Mouse (Mus musculus): ENCODE data around the gene Ddx54. TPM values are rescaled to one million over a fixed set of nuclear protein-coding genes. Genes with fewer than 3 reads are reported as not detected.

Gene Ddx54
- polyA plus RNA-seq, 1 experiment from 2014 or later: 52.2 TPM

DNA sequence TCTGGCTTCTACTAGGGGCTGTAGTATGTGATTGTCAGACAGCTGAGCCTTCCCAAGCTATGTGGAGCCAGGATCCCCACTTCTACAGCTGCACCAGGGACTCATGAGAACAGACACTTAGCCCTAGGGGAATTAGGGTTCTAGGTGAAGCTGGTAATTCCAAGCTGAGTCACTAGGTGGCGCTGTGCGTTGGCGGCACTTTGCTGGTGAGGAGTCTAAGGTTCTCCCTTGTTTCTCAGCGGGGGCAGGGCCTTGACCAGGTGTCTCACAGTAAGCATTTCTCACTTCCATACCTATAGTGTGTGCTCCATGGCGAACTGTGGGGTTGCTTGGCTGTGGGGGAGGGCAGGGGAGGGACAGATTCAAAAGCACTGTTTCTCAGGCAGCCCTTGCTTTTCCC lies 6.7 kb downstream of the Ddx54 start:
- whole genome bisulfite sequencing: 18% methylated on average over 5 of the region's 5 CpGs
- H3K4me3 ChIP-seq (replicated peaks): no peak overlapping the region
- ATAC-seq (replicated peaks; ENCODE audit: low FRiP score): no peak

DNA sequence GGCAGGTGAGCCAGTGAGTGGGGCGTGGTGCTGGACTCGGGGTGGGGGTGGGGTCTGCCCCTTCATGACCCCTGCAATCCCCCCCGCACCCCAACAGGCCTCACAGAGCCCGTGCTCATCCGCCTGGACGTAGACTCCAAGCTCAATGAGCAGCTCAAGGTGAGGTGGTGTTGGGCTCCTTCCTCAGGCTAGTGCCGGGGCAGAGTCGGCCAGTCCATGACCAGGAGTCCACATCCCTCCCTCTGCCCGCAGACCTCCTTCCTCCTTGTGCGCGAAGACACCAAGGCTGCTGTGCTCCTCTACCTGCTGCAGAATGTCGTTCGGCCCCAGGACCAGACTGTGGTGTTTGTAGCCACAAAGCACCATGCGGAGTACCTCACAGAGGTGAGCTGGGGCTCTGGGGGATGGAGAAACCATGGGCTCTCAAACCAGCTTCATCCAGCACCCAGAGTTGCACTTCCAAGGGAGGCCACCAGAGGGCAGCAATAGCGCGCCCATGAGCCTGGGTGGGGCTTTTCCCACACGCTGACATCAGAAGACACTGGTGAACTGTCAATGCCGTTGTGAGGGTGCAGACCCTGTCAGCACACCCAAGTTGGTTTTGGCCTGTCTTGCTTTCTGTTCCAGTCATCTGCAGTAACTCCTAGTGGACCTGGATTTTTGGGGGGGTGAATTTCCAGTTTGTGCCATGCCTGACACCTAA lies 8.0 kb downstream of the Ddx54 start:
- Histone ChIP-seq H3K27ac (peak overlapping the region; percentile 39; the same call in 1 of the 2 replicates), H3K4me2 (no peak overlapping the region), H3K9ac (no peak overlapping the region), H3K4me3 (replicated peaks) (no peak overlapping the region), H3K36me3 (peaks cover 100% of the 10 kb centered on the region), H3K4me1 (peaks cover 13% of the 10 kb centered on the region), H3K9me3 (replicated peaks) (no peaks in the 10 kb centered on the region), H3K27me3 (no peaks in the 10 kb centered on the region)
- peak; percentile 30; the same call in 1 of the 2 replicates for ATAC-seq (replicated peaks; ENCODE audit: low FRiP score)
- 66% methylated on average over 18 of the region's 18 CpGs for WGBS

More for the DNA sequence above, 6.7 kb downstream of the Ddx54 start:
- peaks cover 93% of the 10 kb centered on the region for H3K36me3 ChIP-seq
- H3K9me3 ChIP-seq (replicated peaks): no peaks in the 10 kb centered on the region
- H3K27me3 ChIP-seq: no peaks in the 10 kb centered on the region
- peaks cover 21% of the 10 kb centered on the region for H3K4me1 ChIP-seq
- H3K4me2 ChIP-seq: no peak overlapping the region
- H3K27ac ChIP-seq: no peak overlapping the region
- H3K9ac ChIP-seq: no peak overlapping the region

DNA sequence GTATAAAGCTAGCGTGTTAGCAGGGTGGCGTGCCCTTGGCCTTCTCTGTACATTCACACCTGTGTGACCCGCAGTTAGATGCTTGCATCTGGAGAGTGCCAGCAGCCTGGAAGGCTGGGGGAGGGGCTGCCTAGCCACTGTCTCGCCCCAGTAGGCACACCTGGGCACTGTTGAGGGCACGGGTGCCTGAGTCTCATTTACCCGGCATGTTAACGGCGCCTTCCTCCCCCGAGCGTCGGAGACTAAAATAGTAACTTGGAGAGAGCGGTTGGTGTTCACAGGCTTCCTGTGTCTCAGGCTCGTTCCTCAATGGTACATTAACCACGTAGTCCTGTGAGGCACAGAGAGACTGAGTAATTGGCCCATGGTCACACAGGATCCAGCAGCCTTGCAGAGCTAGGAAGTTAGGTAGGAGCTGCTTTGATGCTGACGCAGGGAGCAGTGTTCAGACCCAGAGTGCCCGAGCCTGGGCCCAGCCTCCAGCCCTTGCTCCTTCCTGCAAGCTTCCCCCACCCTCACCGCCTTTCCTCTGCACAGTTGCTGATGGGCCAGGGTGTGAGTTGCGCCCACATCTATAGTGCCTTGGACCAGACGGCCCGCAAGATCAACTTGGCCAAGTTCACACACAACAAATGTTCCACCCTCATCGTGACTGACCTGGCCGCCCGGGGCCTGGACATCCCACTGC lies 8.7 kb downstream of the Ddx54 start:
- Histone ChIP-seq H3K4me1 (peaks cover 13% of the 10 kb centered on the region), H3K4me3 (replicated peaks) (no peak overlapping the region), H3K36me3 (peaks cover 100% of the 10 kb centered on the region), H3K27me3 (no peaks in the 10 kb centered on the region), H3K4me2 (no peak overlapping the region), H3K27ac (peak overlapping the region; percentile 39; the same call in 1 of the 2 replicates), H3K9me3 (replicated peaks) (no peaks in the 10 kb centered on the region), H3K9ac (no peak overlapping the region)
- ATAC-seq (replicated peaks; ENCODE audit: low FRiP score): peak; percentile 17; the same call in 1 of the 2 replicates
- WGBS: 76% methylated on average over 23 of the region's 23 CpGs

DNA sequence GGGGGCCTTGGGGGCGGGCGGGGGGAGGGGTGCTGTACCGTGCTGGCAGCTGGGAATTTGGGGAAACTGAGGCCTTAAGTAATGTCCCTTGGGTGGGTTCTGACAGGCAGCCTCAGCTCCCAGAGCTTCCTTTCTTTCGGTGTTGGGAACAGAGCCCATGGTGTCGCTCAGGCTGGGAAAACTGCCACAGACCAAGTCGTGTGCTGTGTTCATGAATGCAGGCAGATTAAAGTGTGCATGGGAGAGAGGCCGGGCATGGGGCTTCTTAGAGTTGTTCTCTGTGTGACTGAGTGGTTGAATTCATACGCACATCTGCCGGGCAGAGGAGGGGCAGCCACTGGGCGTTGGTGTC lies 9.3 kb downstream of the Ddx54 start:
- Histone ChIP-seq H3K27me3 (no peaks in the 10 kb centered on the region), H3K36me3 (peaks cover 100% of the 10 kb centered on the region), H3K9ac (no peak overlapping the region), H3K27ac (no peak overlapping the region), H3K4me1 (peaks cover 15% of the 10 kb centered on the region), H3K4me3 (replicated peaks) (no peak overlapping the region), H3K9me3 (replicated peaks) (no peaks in the 10 kb centered on the region), H3K4me2 (no peak overlapping the region)
- ATAC-seq (replicated peaks; ENCODE audit: low FRiP score): no peak
- WGBS: 89% methylated on average over 10 of the region's 10 CpGs

DNA sequence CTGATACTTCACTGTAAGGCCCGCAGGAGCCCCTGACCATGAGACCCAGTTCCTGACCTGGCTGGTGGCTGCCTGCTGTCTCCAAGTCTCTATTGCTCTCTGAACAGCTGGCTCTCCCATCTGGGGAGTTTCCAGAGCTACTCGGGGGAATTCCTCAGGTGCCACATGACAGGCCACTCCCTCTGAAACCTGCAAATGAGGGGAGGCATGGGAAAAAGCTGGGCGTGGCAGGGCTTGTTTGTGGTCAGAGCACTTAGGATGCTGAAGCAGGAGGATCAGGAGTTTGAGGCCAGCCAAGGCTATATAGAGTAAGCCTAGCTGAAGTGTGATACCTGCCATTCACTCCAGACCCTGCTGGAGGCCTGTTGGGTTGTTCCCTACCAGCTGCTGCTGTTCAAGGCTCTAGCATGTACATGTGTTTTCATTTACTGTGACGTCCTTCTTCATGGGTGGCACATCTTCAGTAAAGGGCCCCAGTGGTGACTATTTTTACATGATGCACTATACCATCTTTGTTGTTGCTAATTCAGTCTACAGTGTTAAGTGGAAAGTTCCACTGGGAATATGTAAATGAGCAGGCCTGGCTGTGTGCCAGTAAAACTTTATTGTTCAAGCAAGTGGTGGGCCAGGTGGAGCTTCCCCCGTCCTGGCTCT lies 9.8 kb downstream of the Ddx54 start:
- WGBS: 66% methylated on average over 5 of the region's 5 CpGs

DNA sequence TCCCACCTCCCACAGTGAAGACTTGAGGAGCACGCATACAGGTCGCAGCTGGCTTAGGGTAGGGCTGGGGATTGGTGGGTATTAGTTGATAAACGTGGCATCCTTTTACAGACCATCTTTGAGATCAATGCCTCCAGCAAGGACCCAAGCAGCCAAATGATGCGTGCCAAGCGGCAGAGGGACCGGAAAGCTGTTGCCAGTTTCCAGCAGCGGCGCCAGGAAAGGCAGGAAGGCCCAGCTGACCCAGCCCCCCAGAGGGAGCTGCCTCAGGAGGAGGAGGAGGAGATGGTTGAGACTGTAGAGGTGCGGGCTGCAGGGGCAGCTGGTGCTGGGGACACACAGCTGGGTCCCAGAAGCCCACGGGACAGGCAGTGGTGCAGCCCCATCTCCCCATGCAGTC lies 11.9 kb downstream of the Ddx54 start:
- peaks cover 94% of the 10 kb centered on the region for H3K36me3 ChIP-seq
- H3K27ac ChIP-seq: no peak overlapping the region
- H3K27me3 ChIP-seq: no peaks in the 10 kb centered on the region
- H3K4me2 ChIP-seq: no peak overlapping the region
- WGBS: 93% methylated on average over 10 of the region's 10 CpGs
- no peak overlapping the region for H3K9ac ChIP-seq
- H3K9me3 ChIP-seq (replicated peaks): no peaks in the 10 kb centered on the region
- ATAC-seq (replicated peaks; ENCODE audit: low FRiP score): no peak
- H3K4me3 ChIP-seq (replicated peaks): no peak overlapping the region
- peaks cover 16% of the 10 kb centered on the region for H3K4me1 ChIP-seq

More for the DNA sequence above, 9.8 kb downstream of the Ddx54 start:
- H3K9me3 ChIP-seq (replicated peaks): no peaks in the 10 kb centered on the region
- no peak overlapping the region for H3K4me3 ChIP-seq (replicated peaks)
- peaks cover 100% of the 10 kb centered on the region for H3K36me3 ChIP-seq
- no peak overlapping the region for H3K27ac ChIP-seq
- no peak for ATAC-seq (replicated peaks; ENCODE audit: low FRiP score)
- H3K27me3 ChIP-seq: no peaks in the 10 kb centered on the region
- peaks cover 16% of the 10 kb centered on the region for H3K4me1 ChIP-seq
- H3K9ac ChIP-seq: no peak overlapping the region
- no peak overlapping the region for H3K4me2 ChIP-seq

DNA sequence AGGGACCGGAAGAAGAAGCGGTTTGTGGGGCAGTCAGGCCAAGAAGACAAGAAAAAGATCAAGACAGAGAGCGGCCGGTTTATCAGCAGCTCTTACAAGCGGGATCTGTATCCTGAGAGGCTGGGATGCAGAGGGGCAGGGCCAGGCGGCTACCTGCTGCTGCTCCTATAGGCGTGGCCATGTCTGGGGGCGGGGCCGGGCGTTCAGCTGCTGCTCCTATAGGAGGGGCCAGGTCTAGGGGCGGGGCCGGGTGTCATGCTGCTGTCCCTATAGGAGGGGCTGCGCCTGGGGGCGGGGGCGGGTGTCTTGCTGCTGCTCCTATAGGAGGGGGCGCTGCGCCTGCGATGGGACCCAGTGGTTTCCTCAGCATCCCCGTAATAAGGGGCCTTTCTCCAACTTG lies 13.9 kb downstream of the Ddx54 start:
- peak; percentile 63; the same call in 1 of the 2 replicates for ATAC-seq (replicated peaks; ENCODE audit: low FRiP score)
- H3K9me3 ChIP-seq (replicated peaks): no peaks in the 10 kb centered on the region
- WGBS: 44% methylated on average over 19 of the region's 19 CpGs
- H3K36me3 ChIP-seq: peaks cover 74% of the 10 kb centered on the region
- H3K27ac ChIP-seq: no peak overlapping the region
- peaks cover 15% of the 10 kb centered on the region for H3K4me1 ChIP-seq
- no peak overlapping the region for H3K4me3 ChIP-seq (replicated peaks)
- H3K4me2 ChIP-seq: no peak overlapping the region
- peaks cover 14% of the 10 kb centered on the region for H3K27me3 ChIP-seq
- H3K9ac ChIP-seq: no peak overlapping the region

DNA sequence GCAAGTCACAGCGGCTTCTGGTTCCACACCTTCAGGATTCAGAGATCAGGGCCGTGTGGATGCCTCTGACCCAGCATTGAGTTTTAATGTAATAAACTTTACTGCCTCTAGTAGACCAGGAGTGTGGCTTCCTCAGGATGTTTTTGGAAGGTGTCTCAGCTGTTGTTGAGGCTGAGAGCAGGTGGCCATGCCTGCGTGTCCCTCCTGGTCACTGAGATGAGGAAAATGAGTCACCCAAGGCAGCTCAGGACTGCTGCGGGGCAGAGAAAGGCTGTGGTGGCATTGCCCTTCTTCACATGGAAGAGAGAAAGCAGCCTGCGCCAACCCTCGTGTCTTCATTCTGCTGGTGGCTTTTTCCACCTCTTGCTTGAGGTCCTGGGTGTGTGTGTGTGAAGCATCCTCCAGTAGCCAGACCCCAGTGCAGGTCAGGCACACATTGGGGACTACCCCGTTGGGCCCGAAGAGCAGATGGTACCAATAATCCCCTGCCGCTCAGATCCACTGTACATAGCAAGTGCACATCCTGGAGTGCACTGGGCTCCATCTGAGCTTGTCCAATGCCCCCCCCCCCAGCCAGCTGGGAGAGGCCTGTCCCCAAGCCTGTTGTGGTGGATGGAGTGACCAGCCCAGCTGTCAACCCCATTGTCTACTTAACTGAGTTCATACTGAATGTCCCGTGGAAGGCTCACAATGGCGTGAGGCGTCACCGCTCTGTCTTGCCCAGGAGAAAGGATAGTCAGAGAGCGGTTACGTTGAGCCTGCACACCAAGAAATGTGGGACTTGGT lies 15.2 kb downstream of the Ddx54 start:
- H3K27ac ChIP-seq: no peak overlapping the region
- H3K4me1 ChIP-seq: peaks cover 9% of the 10 kb centered on the region
- peaks cover 61% of the 10 kb centered on the region for H3K36me3 ChIP-seq
- H3K9ac ChIP-seq: no peak overlapping the region
- no peak for ATAC-seq (replicated peaks; ENCODE audit: low FRiP score)
- WGBS: 94% methylated on average over 15 of the region's 15 CpGs
- H3K4me3 ChIP-seq (replicated peaks): no peak overlapping the region
- peaks cover 18% of the 10 kb centered on the region for H3K27me3 ChIP-seq
- no peaks in the 10 kb centered on the region; the same call in 1 of the 2 replicates for H3K9me3 ChIP-seq (replicated peaks)
- H3K4me2 ChIP-seq: no peak overlapping the region

DNA sequence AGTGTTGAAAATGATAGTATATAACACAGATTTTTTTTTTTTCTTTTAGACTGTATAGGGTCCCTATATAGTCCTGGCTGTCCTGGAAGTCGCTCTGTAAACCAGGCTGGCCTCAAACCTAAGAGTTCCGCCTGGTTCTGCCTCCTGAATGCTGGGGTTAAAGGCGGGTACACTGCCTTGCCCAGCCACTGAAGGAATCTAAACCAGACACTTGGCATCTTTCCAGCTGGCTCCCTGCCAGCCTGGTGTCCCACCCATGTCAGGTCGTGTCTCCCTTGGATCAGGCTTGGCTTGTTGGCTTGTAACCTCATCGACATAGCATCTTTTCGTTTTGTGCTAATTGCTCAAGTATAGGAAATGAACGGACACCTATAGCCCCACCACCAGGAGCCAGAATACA lies 16.1 kb downstream of the Ddx54 start:
- Histone ChIP-seq H3K27me3 (peaks cover 20% of the 10 kb centered on the region), H3K9ac (no peak overlapping the region), H3K4me2 (no peak overlapping the region), H3K4me1 (peaks cover 9% of the 10 kb centered on the region), H3K9me3 (replicated peaks) (no peaks in the 10 kb centered on the region; the same call in 1 of the 2 replicates), H3K27ac (no peak overlapping the region), H3K4me3 (replicated peaks) (no peak overlapping the region), H3K36me3 (peaks cover 52% of the 10 kb centered on the region)
- WGBS: 69% methylated on average over 7 of the region's 7 CpGs
- ATAC-seq (replicated peaks; ENCODE audit: low FRiP score): no peak

DNA sequence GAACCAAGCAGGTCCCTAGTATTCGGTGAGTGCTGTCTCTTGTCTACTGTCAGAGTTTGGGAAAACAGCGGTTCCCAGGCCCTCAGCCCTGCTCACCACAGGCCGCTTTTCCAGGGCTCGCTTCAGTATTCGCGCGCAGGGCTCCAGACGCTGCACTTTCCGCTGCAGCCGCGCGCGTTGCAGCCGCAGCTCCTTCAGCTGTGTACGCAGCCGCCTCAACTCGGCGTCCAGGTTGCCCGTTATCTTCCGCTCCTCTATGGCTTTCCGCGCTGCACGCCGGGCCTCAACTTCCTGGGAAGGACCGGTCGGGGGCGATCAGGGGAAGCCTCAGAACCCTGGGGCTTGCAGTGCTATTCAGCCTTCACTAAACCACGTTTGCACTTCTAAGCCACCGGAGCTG lies 18.6 kb downstream of the Ddx54 start:
- Histone ChIP-seq H3K36me3 (peaks cover 27% of the 10 kb centered on the region), H3K9ac (no peak overlapping the region), H3K27me3 (peaks cover 20% of the 10 kb centered on the region), H3K4me1 (peaks cover 9% of the 10 kb centered on the region), H3K4me3 (replicated peaks) (peak overlapping the region; percentile 27), H3K9me3 (replicated peaks) (peaks cover 3% of the 10 kb centered on the region; the same call in 1 of the 2 replicates), H3K27ac (no peak overlapping the region), H3K4me2 (peak overlapping the region; percentile 52)
- 8% methylated on average over 29 of the region's 29 CpGs for WGBS
- ATAC-seq (replicated peaks; ENCODE audit: low FRiP score): no peak

DNA sequence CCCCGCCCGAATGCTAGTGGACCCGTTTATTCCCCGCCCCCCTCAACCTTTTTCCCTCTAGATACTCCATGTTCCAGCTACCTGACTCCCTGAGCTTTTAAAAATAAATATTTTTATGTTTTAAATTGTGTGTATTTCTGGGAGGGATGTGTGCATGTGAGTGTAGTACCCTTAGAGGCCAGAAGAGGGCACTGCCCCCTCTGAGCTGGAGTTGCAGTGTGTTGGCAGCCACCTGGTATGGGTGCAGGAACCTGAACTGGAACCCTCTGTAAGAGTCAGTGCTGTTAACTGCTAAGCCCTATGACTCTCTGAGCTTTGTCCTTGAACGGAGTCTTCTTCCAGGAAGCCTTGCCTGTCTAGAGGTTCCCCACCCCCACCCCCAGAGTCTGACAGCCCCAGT lies 19.4 kb downstream of the Ddx54 start:
- Histone ChIP-seq H3K9me3 (replicated peaks) (peaks cover 3% of the 10 kb centered on the region; the same call in 1 of the 2 replicates), H3K27ac (no peak overlapping the region), H3K4me2 (no peak overlapping the region), H3K36me3 (peaks cover 19% of the 10 kb centered on the region), H3K4me3 (replicated peaks) (no peak overlapping the region), H3K4me1 (peaks cover 6% of the 10 kb centered on the region), H3K27me3 (peaks cover 20% of the 10 kb centered on the region), H3K9ac (no peak overlapping the region)
- ATAC-seq (replicated peaks; ENCODE audit: low FRiP score): no peak
- 93% methylated on average over 5 of the region's 5 CpGs for WGBS

Measured in kidney, embryonic 15.5 days (tissue).